Mouse (Mus musculus) A20 (cell line): ENCODE data around the gene Cdk11b.
"Not testable (repeated sequence)": the region's sequence is repeated elsewhere in the genome, so short reads cannot be mapped to it uniquely, and the experiment has no call there.

ENCODE experiments used
- DNase-seq: peaks from one replicate; pipeline ENCODE4 v3.0.0-alpha.2; 2011; ENCODE audit warnings: low read depth, low spot score

Gene Cdk11b

GRCm38 (mm10) chr4:155668689-155669597, 44.3 kb downstream of the Cdk11b start, which contains the start of gene Mib2:
Gene Mib2, minus strand, starts transcription at chr4:155669198.
- DNase-seq, result peak; percentile 99

- no peak for DNase-seq
Measured at GRCm38 (mm10) chr4:155669598-155670075, 45.0 kb downstream of the Cdk11b start.

GRCm38 (mm10) chr4:155670236-155670635, 45.6 kb downstream of the Cdk11b start:
- not testable (repeated sequence) for DNase-seq

GRCm38 (mm10) chr4:155672082-155672481, 47.4 kb downstream of the Cdk11b start:
- no peak for DNase-seq

GRCm38 (mm10) chr4:155675991-155676390, 51.3 kb downstream of the Cdk11b start:
- no peak for DNase-seq

GRCm38 (mm10) chr4:155683670-155684277, 59.1 kb downstream of the Cdk11b start:
- DNase-seq, result peak; percentile 89

- DNase-seq, result not testable (repeated sequence)
Measured at GRCm38 (mm10) chr4:155687764-155688163, 63.1 kb downstream of the Cdk11b start.

GRCm38 (mm10) chr4:155690571-155691375, 66.1 kb downstream of the Cdk11b start:
- DNase-seq, result no peak

GRCm38 (mm10) chr4:155692421-155692820, 67.8 kb downstream of the Cdk11b start:
- peak; percentile 48 for DNase-seq

GRCm38 (mm10) chr4:155694111-155694481, 69.4 kb downstream of the Cdk11b start, which contains the start of gene Fndc10:
Gene Fndc10, plus strand, starts transcription at chr4:155694342.
- peak; percentile 55 for DNase-seq

GRCm38 (mm10) chr4:155694482-155695401, 70.1 kb downstream of the Cdk11b start:
- DNase-seq, result peak; percentile 82

- no peak for DNase-seq
Measured at GRCm38 (mm10) chr4:155695531-155696062, 70.9 kb downstream of the Cdk11b start.

GRCm38 (mm10) chr4:155696261-155697255, 71.9 kb downstream of the Cdk11b start:
- no peak for DNase-seq
